Mouse (Mus musculus) G1E (cell line): Measurements from ENCODE around the gene Fam180a.

Source experiments
- CTCF ChIP-seq: IDR thresholded peaks from 2 replicates; pipeline ENCODE4 v1.5.1; 2012; ENCODE audit warnings: low read depth, low read length, inconsistent platforms, mixed read lengths
- GATA1 ChIP-seq: IDR thresholded peaks from 2 replicates; pipeline ENCODE4 v1.6.1; 2012; ENCODE audit warnings: borderline replicate concordance, low read length, inconsistent platforms, mixed read lengths
- POLR2AphosphoS5 ChIP-seq: IDR thresholded peaks from 2 replicates; pipeline ENCODE4 v1.6.1; 2012; ENCODE audit warnings: low read depth, low read length, inconsistent platforms; ENCODE audit not compliant: insufficient replicate concordance
- TAL1 ChIP-seq: conservative IDR thresholded peaks from 2 replicates; pipeline ENCODE4 v1.6.1; 2012; ENCODE audit warnings: low read depth, low read length, inconsistent platforms, mixed read lengths

- TF ChIP-seq CTCF (no peak), TAL1 (no peak), GATA1 (no peak), POLR2AphosphoS5 (no peak)
Observed at GRCm38 (mm10) chr6:35313520-35313919, 12.4 kb downstream of the Fam180a start.
